Mouse (Mus musculus) inflammation-experienced regulatory T-cells (primary cell): Measurements from ENCODE around the gene Zfp385a. TPM values are rescaled to one million over a fixed set of nuclear protein-coding genes. Genes with fewer than 3 reads are reported as not detected.

ENCODE experiments used
- polyA plus RNA-seq, 2 experiments: library from polyadenylated mRNA; unstranded; fragments of 100-300 nt; shearing (Covaris generic); gene quantifications; one replicate each; pipeline ENCODE4 v1.2.1; 2017

The Zfp385a gene
- under 1 TPM in 1 of 2 experiments, not detected in 1; 0.45 TPM for polyA plus RNA-seq

GRCm38 (mm10) chr15:103339961-103340337 is at the start of gene Zfp385a:
Zfp385a (minus strand) TSS chr15:103340093.

GRCm38 (mm10) chr15:103366376-103367149 is 26.7 kb upstream of the Zfp385a start, which contains the start of gene Itga5:
Itga5 (minus strand) TSS chr15:103366763.

GRCm38 (mm10) chr15:103310365-103310910 is 29.5 kb downstream of the Zfp385a start, which contains the start of gene Gpr84:
Gpr84 (minus strand) TSS chr15:103310612.

GRCm38 (mm10) chr15:103272419-103273279 is 67.2 kb downstream of the Zfp385a start, which contains the start of gene Copz1:
Copz1 (plus strand) TSS chr15:103272714.

Other genes with a start within 250 kb of the Zfp385a start
- gene Smug1, start 173.0 kb downstream of the Zfp385a start, polyA plus RNA-seq, result 10 to 100 TPM in 1 of 2 experiments, 1 to 10 TPM in 1; 8.5 to 10.6 TPM
- 10 to 100 TPM; 14.4 to 14.5 TPM for gene Cbx5, start 100.3 kb downstream of the Zfp385a start, polyA plus RNA-seq
- 100 to 1,000 TPM; 122 to 140 TPM for gene Hnrnpa1, start 99.7 kb downstream of the Zfp385a start, polyA plus RNA-seq
- gene Nfe2, start 81.7 kb downstream of the Zfp385a start, polyA plus RNA-seq, result 1 to 10 TPM; 1.2 to 1.9 TPM
- gene Copz1, start 67.4 kb downstream of the Zfp385a start, polyA plus RNA-seq, result 100 to 1,000 TPM; 150 to 183 TPM
- gene Gpr84, start 29.5 kb downstream of the Zfp385a start, polyA plus RNA-seq, result not detected
- gene Itga5, start 26.7 kb upstream of the Zfp385a start, polyA plus RNA-seq, result 1 to 10 TPM; 4.4 to 6.0 TPM
- gene Gtsf1, start 90.4 kb upstream of the Zfp385a start, polyA plus RNA-seq, result not detected
- gene Gtsf2, start 108.4 kb upstream of the Zfp385a start, polyA plus RNA-seq, result not detected
- gene Nckap1l, start 113.7 kb upstream of the Zfp385a start, polyA plus RNA-seq, result 100 to 1,000 TPM; 130 to 134 TPM
- gene Pde1b, start 162.9 kb upstream of the Zfp385a start, polyA plus RNA-seq, result 1 to 10 TPM; 6.6 to 7.0 TPM
- under 1 TPM in 1 of 2 experiments, not detected in 1; 0.82 TPM for gene Ppp1r1a, start 197.9 kb upstream of the Zfp385a start, polyA plus RNA-seq
- gene Glycam1, start 225.0 kb upstream of the Zfp385a start, polyA plus RNA-seq, result 1 to 10 TPM in 1 of 2 experiments, under 1 TPM in 1; 0.35 to 3.2 TPM